Mouse (Mus musculus) kidney, postnatal 0 days (tissue): ENCODE measurements around the gene Tbc1d22a. TPM values are rescaled to one million over a fixed set of nuclear protein-coding genes. Genes with fewer than 3 reads are reported as not detected.

Source experiments
- ATAC-seq: fragments of 200-750 bp; cut with Nextera tagmentation; replicated peaks from 2 replicates; pipeline ENCODE4 v1.8.0; 2017; ENCODE audit warnings: low read depth, moderate number of reproducible peaks, moderate TSS enrichment, moderate library complexity; ENCODE audit not compliant: low FRiP score
- DNase-seq: peaks from one replicate; pipeline ENCODE4 v3.0.0-alpha.2; 2016; ENCODE audit warnings: low spot score
- H3K27ac ChIP-seq: fragments of 300-500 bp; sonication (generic); 2 replicates; pipeline ENCODE4 v1.5.1; 2014; ENCODE audit warnings: mild to moderate bottlenecking
- H3K27me3 ChIP-seq: fragments of 300-500 bp; sonication (generic); 2 replicates; pipeline ENCODE4 v1.6.1; 2014; ENCODE audit warnings: low read length, mixed read lengths; ENCODE audit not compliant: insufficient read depth
- H3K36me3 ChIP-seq: fragments of 300-500 bp; sonication (generic); 2 replicates; pipeline ENCODE4 v1.6.1; 2014; ENCODE audit warnings: low read length, mixed read lengths; ENCODE audit not compliant: insufficient read depth
- H3K4me1 ChIP-seq: fragments of 300-500 bp; sonication (generic); replicated peaks from 2 replicates; pipeline ENCODE4 v1.6.1; 2014; ENCODE audit warnings: antibody characterized with exemption, low read length, mixed read lengths; ENCODE audit not compliant: insufficient read depth
- H3K4me2 ChIP-seq: fragments of 300-500 bp; sonication (generic); 2 replicates; pipeline ENCODE4 v1.6.1; 2014; ENCODE audit warnings: mild to moderate bottlenecking, low read length, moderate library complexity, mixed read lengths
- H3K4me3 ChIP-seq: fragments of 300-500 bp; sonication (generic); replicated peaks from 2 replicates; pipeline ENCODE4 v1.5.1; 2014; ENCODE audit warnings: low read depth, low read length
- H3K9ac ChIP-seq: fragments of 300-500 bp; sonication (generic); 2 replicates; pipeline ENCODE4 v1.6.1; 2014; ENCODE audit warnings: low read depth, low read length
- H3K9me3 ChIP-seq: fragments of 300-500 bp; sonication (generic); replicated peaks from 2 replicates; pipeline ENCODE4 v1.6.1; 2016; ENCODE audit warnings: low read length, inconsistent platforms, mixed read lengths
- CTCF ChIP-seq: IDR thresholded peaks from 2 replicates; pipeline ENCODE4 v1.5.1; 2016; ENCODE audit warnings: antibody characterized with exemption, low read depth, mild to moderate bottlenecking, moderate library complexity
- WGBS: fragments of 180-500 bp; shearing (Covaris S2); extraction: QIAGEN DNeasy Blood & Tissue Kit; methylation state at CpG from one replicate; pipeline ENCODE4 v1.1.7; 2014; 5-methylcytosine and 5-hydroxymethylcytosine counted together
- polyA plus RNA-seq: library from polyadenylated mRNA; unstranded; fragments of >200 nt; fragmentation: Nextera tagmentation; extraction: Ambion mirVana; gene quantifications from 2 replicates; pipeline ENCODE4 v1.2.1, GENCODE M21; 2015

The Tbc1d22a gene
- polyA plus RNA-seq, 1 experiment from 2014 or later: 12.7 TPM

DNA sequence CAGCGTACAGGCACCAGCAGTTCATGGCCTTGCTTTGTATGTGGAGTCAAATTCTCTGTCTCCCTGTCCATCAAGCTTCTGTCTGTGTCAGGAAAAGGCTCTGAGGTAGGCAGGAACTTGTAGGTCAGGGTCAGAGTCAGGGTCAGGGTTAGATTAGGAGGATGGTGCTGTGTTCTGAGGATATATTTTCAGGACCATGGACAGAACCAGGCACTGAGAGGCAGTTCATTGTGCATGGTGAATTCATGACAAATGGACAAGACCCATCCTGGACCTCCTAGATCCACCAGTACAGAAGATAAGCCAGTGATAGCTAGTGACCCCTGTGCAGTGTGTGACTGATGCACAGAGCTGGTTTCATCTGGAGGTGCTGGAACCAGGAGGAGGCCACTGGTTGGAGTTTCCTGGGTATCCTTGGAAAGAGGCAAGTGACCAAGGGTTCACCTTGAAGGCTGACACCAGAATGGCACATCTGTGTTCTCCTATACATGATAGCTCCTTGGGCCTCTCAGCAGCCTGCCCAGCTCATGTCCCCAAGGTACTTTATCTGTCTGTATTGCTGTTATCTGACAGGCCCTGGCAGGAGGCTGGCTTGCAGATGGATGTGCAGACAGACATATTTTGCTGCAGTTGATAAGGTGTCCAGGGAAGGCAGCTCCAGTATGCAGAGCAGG, 330.0 kb downstream of the Tbc1d22a start:
- no peaks in the 10 kb centered on the region for H3K36me3 ChIP-seq
- peak; percentile 35 for DNase-seq
- H3K4me1 ChIP-seq: no peaks in the 10 kb centered on the region
- no peaks in the 10 kb centered on the region for H3K27me3 ChIP-seq
- no peak for ATAC-seq
- no peak overlapping the region for H3K9ac ChIP-seq
- TF ChIP-seq CTCF: no peak
- no peaks in the 10 kb centered on the region for H3K9me3 ChIP-seq
- H3K4me2 ChIP-seq: no peak overlapping the region
- 87% methylated on average over 1 of the region's 1 CpGs for WGBS
- H3K4me3 ChIP-seq: no peak overlapping the region
- H3K27ac ChIP-seq: no peak overlapping the region

Other genes starting within 250 kb of the Tbc1d22a start
- 2.9 TPM in 2 replicates for gene Celsr1, start 180.7 kb upstream of the Tbc1d22a start, polyA plus RNA-seq
- 13.3 and 13.5 TPM in 2 replicates for gene Gramd4, start 156.8 kb upstream of the Tbc1d22a start, polyA plus RNA-seq
- gene Cerk, start 28.3 kb upstream of the Tbc1d22a start, polyA plus RNA-seq: 9.4 and 10.6 TPM in 2 replicates